Mouse (Mus musculus): ENCODE data around the gene Dlg4.
"Not testable (repeated sequence)": the region's sequence is repeated elsewhere in the genome, so short reads cannot be mapped to it uniquely, and the experiment has no call there.

Gene Dlg4

GRCm38 (mm10) chr11:70053156-70053555 is 36.4 kb downstream of the Dlg4 start:
- DNase-seq (ENCODE audit: low spot score), result no peak

GRCm38 (mm10) chr11:70053898-70054570 is 37.3 kb downstream of the Dlg4 start, which contains the start of gene Asgr1:
Asgr1 (plus strand) TSS chr11:70054085.
- no peak for DNase-seq (ENCODE audit: low spot score)

- no peak for DNase-seq (ENCODE audit: low spot score)
Measured at GRCm38 (mm10) chr11:70055618-70056214, 39.0 kb downstream of the Dlg4 start.

- DNase-seq (ENCODE audit: low spot score), result no peak
Measured at GRCm38 (mm10) chr11:70057805-70058204, 41.1 kb downstream of the Dlg4 start.

GRCm38 (mm10) chr11:70059930-70060329 is 43.2 kb downstream of the Dlg4 start:
- DNase-seq (ENCODE audit: low spot score), result no peak

- DNase-seq (ENCODE audit: low spot score), result no peak
Measured at GRCm38 (mm10) chr11:70063053-70063452, 46.3 kb downstream of the Dlg4 start.

- DNase-seq (ENCODE audit: low spot score), result no peak
Measured at GRCm38 (mm10) chr11:70066701-70067100, 50.0 kb downstream of the Dlg4 start.

GRCm38 (mm10) chr11:70068245-70068644 is 51.5 kb downstream of the Dlg4 start:
- DNase-seq (ENCODE audit: low spot score), result no peak

GRCm38 (mm10) chr11:70070057-70070456 is 53.3 kb downstream of the Dlg4 start:
- DNase-seq (ENCODE audit: low spot score), result no peak

GRCm38 (mm10) chr11:70070603-70071002 is 53.9 kb downstream of the Dlg4 start:
- DNase-seq (ENCODE audit: low spot score), result not testable (repeated sequence)

- peak; percentile 67 for DNase-seq (ENCODE audit: low spot score)
Measured at GRCm38 (mm10) chr11:70074379-70075071, 57.8 kb downstream of the Dlg4 start.

- DNase-seq (ENCODE audit: low spot score), result no peak
Measured at GRCm38 (mm10) chr11:70075581-70075980, 58.8 kb downstream of the Dlg4 start.

- no peak for DNase-seq (ENCODE audit: low spot score)
Measured at GRCm38 (mm10) chr11:70077441-70077840, 60.7 kb downstream of the Dlg4 start.

GRCm38 (mm10) chr11:70079175-70079574 is 62.4 kb downstream of the Dlg4 start:
- no peak for DNase-seq (ENCODE audit: low spot score)

GRCm38 (mm10) chr11:70079928-70080327 is 63.2 kb downstream of the Dlg4 start:
- DNase-seq (ENCODE audit: low spot score), result no peak

GRCm38 (mm10) chr11:70080803-70081590 is 64.3 kb downstream of the Dlg4 start:
- no peak for DNase-seq (ENCODE audit: low spot score)

- no peak for DNase-seq (ENCODE audit: low spot score)
Measured at GRCm38 (mm10) chr11:70084563-70084962, 67.8 kb downstream of the Dlg4 start.

GRCm38 (mm10) chr11:70091986-70092783 is 75.4 kb downstream of the Dlg4 start, which contains the start of gene Asgr2:
Asgr2 (plus strand) TSS chr11:70092644.
- no peak for DNase-seq (ENCODE audit: low spot score)

Data from layer of hippocampus, adult 9-10 months (tissue).